Mouse (Mus musculus) hindbrain, embryonic 12.5 days (tissue): ENCODE data around the gene Narf. TPM values are rescaled to one million over a fixed set of nuclear protein-coding genes. Genes with fewer than 3 reads are reported as not detected.
A peak's percentile ranks its signal among the peaks of the same experiment; 100 is the strongest.

Experiments used
- ATAC-seq: fragments of 200-750 bp; cut with Nextera tagmentation; 2 replicates; pipeline ENCODE4 v1.8.0; 2017; ENCODE audit warnings: moderate TSS enrichment; ENCODE audit not compliant: low FRiP score
- H3K27ac ChIP-seq: fragments of 300-500 bp; sonication (generic); 2 replicates; pipeline ENCODE4 v1.5.1; 2016; ENCODE audit warnings: mild to moderate bottlenecking
- H3K27me3 ChIP-seq: fragments of 300-500 bp; sonication (generic); 2 replicates; pipeline ENCODE4 v1.6.1; 2016; ENCODE audit warnings: mild to moderate bottlenecking
- H3K36me3 ChIP-seq: fragments of 300-500 bp; sonication (generic); 2 replicates; pipeline ENCODE4 v1.6.1; 2016; ENCODE audit warnings: mild to moderate bottlenecking
- H3K4me1 ChIP-seq: fragments of 300-500 bp; sonication (generic); 2 replicates; pipeline ENCODE4 v1.6.1; 2016
- H3K4me2 ChIP-seq: fragments of 300-500 bp; sonication (generic); replicated peaks from 2 replicates; pipeline ENCODE4 v1.6.1; 2016; ENCODE audit warnings: mild to moderate bottlenecking
- H3K4me3 ChIP-seq: fragments of 300-500 bp; sonication (generic); 2 replicates; pipeline ENCODE4 v1.5.1; 2016; ENCODE audit warnings: mild to moderate bottlenecking
- H3K9ac ChIP-seq: fragments of 300-500 bp; sonication (generic); 2 replicates; pipeline ENCODE4 v1.6.1; 2016; ENCODE audit warnings: mild to moderate bottlenecking, moderate library complexity
- H3K9me3 ChIP-seq: fragments of 300-500 bp; sonication (generic); replicated peaks from 2 replicates; pipeline ENCODE4 v1.6.1; 2016; ENCODE audit warnings: mild to moderate bottlenecking
- WGBS: fragments of 180-500 bp; shearing (Covaris S2); methylation state at CpG from one replicate; pipeline ENCODE4 v1.1.7; 2016; 5-methylcytosine and 5-hydroxymethylcytosine counted together
- polyA plus RNA-seq: library from polyadenylated mRNA; unstranded; fragments of >200 nt; fragmentation: Nextera tagmentation; extraction: Ambion mirVana; gene quantifications from 2 replicates; pipeline ENCODE4 v1.2.1, GENCODE M21; 2016

Narf gene
- 86.0 and 87.3 TPM in 2 replicates for polyA plus RNA-seq

DNA sequence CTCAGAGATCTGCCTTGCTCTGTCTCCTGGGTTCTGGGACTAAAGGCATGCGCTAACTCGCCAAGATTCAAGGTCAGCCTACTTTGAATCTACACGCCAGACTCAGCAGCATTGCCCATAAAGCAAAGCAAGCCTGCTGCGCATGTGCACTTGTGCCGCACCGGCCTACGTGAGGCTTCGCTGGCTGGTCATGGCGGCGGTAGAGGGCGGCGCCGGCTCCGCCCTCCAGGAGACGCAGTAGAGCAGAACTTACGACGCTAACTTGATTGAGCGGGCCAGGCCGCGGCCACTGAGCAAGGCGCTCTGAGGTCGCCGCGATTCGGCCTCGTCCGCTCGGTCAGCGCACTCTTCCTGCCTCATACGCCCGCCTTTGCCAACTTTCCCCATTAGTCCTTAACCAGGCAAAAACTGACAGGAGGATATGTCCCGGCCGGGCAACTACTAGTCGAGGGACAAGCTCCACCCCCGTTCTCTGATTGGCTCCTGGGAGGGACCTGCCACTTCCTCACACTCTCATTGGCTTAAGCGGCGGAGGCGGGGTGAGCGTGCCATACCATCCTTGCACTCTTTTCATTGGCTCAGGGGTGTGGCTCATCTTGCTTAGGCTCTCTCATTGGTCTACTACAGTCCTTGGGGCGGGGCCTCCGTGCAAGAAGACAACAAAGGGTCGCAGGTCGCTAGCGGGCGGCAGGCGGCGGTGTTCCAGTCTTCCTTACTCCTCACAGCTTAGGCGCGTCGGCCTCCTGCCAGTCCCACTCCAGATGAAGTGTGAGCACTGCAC is at the start of gene Narf:
Narf (plus strand) TSS at position 690 of the 781 bp plus-strand sequence.
- Histone ChIP-seq H3K9ac (peak within 1 kb of the TSS; percentile 80), H3K4me1 (peaks cover 29% of the 10 kb centered on the region), H3K4me2 (peak within 1 kb of the TSS; percentile 52), H3K27ac (peak within 1 kb of the TSS; percentile 99), H3K4me3 (peak within 1 kb of the TSS; percentile 68), H3K36me3 (peaks cover 10% of the 10 kb centered on the region), H3K9me3 (no peaks in the 10 kb centered on the region), H3K27me3 (no peaks in the 10 kb centered on the region)
- under 1% methylated on average over 50 of the region's 50 CpGs for WGBS
- ATAC-seq = peak; percentile 100

DNA sequence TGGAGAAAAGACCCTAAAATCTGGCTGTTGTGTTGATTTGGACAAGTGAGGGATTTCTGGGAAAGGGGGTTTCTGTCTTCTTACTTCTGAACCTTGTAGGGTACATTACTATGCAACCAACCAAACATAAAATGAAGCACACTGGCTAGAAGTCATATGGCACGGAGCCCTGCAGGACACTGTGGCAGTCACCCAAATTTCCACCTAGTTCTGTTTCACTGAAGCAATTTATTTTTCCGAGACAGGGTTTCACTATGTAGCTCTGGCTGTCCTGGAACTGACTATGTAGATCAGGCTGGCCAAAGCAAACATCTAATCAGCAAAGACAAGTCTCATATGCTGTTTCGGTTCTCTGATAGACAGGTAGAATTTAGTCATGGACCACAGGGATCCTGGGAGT is 47.4 kb upstream of the Narf start:
- Histone ChIP-seq H3K4me3 (no peak overlapping the region), H3K27me3 (no peaks in the 10 kb centered on the region), H3K4me1 (no peaks in the 10 kb centered on the region), H3K36me3 (peaks cover 13% of the 10 kb centered on the region; the same call in 1 of the 2 replicates), H3K27ac (no peak overlapping the region), H3K4me2 (no peak overlapping the region), H3K9me3 (no peaks in the 10 kb centered on the region), H3K9ac (no peak overlapping the region)
- WGBS = 95% methylated on average over 3 of the region's 3 CpGs
- ATAC-seq = no peak

DNA sequence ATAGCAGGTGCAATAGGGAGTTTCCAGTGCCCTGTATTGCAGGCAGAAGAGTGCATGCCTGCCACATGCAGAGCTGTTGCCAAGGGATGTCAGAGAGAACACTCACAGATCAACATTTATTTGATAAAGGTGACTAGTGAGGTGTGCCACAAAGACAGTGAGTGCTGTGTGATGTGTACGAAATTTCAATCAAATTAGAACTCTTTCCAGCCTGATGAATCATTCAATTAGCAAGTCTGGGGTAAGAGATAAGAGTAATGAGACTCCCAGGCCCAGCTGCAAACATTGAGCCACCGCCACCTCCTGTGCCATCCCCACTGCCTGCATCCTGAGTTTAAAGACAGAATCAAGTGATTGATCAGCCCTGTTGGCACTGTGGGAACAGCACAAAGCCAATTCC is 44.3 kb upstream of the Narf start:
- Histone ChIP-seq H3K4me1 (no peaks in the 10 kb centered on the region), H3K9me3 (no peaks in the 10 kb centered on the region), H3K4me2 (no peak overlapping the region), H3K9ac (no peak overlapping the region), H3K4me3 (no peak overlapping the region), H3K36me3 (peaks cover 17% of the 10 kb centered on the region; the same call in 1 of the 2 replicates), H3K27me3 (no peaks in the 10 kb centered on the region), H3K27ac (no peak overlapping the region)
- ATAC-seq = no peak
- 66% methylated on average over 2 of the region's 2 CpGs for WGBS

DNA sequence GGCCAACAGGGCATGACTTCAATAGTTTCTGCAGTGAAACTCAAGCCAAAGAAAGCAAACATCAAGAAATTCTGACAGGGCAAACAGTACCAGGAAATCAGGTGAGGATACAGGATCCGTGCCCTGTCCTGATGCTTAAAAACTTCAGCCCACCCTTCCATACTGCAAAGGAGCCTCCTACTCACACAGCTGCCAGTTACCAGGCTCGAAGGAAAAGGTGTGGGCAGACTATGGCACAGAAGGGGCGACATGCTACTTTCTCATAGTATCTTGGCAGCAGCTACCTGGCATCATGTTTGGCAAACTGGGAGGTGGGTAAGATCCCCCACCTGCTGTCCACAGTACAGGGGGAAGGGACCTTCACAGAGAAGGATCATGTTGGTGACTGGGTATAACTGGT is 43.6 kb upstream of the Narf start:
- Histone ChIP-seq H3K4me2 (no peak overlapping the region), H3K27ac (no peak overlapping the region), H3K9me3 (no peaks in the 10 kb centered on the region), H3K36me3 (peaks cover 17% of the 10 kb centered on the region; the same call in 1 of the 2 replicates), H3K4me3 (no peak overlapping the region), H3K27me3 (no peaks in the 10 kb centered on the region), H3K9ac (no peak overlapping the region), H3K4me1 (no peaks in the 10 kb centered on the region)
- ATAC-seq = no peak
- 84% methylated on average over 3 of the region's 3 CpGs for WGBS

DNA sequence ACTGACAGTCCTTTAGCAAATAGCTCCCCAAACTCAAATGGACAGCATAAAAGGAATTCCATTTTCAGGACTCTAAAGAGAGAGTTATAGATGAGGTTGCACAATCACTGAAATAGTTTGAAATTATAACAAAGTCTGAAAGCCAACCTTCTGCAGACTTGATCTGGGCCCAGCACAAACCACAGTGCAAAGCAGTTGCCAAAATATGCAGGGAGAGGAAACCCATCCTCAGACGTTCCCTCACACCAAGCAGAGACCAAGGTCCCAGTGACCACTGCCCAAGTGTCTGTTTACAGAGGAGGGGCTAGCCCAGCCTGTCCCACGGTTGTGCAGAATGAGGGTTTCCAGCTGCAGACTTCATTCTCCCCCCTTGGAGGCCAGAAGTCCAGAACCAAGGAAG is 38.4 kb upstream of the Narf start:
- WGBS = 65% methylated on average over 2 of the region's 2 CpGs
- Histone ChIP-seq H3K36me3 (peaks cover 13% of the 10 kb centered on the region; the same call in 1 of the 2 replicates), H3K4me3 (no peak overlapping the region), H3K4me1 (peaks cover 2% of the 10 kb centered on the region; the same call in 1 of the 2 replicates), H3K4me2 (no peak overlapping the region), H3K9ac (no peak overlapping the region), H3K27ac (no peak overlapping the region), H3K9me3 (no peaks in the 10 kb centered on the region), H3K27me3 (no peaks in the 10 kb centered on the region)
- ATAC-seq = no peak

DNA sequence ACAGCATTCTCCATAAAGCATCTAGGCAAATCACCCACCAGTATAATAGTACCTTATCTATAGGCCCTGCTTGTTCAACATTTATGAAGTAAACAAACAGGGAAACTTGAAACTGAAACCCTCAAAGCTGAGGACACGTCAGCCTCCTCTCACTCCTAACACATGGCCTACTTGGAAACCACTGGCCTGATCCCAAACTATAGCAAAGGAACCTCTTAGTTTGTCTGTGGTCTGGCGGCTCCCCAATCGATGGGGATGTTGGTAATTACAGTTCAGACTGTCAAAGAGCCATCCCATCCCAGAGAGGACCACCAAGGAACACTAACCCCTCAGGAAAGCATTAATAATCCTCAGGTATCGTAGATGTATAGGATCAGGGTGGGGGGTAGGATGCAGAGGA is 37.2 kb upstream of the Narf start:
- Histone ChIP-seq H3K4me3 (no peak overlapping the region), H3K27ac (no peak overlapping the region), H3K4me2 (no peak overlapping the region), H3K4me1 (peaks cover 7% of the 10 kb centered on the region), H3K9me3 (no peaks in the 10 kb centered on the region), H3K36me3 (peaks cover 6% of the 10 kb centered on the region; the same call in 1 of the 2 replicates), H3K9ac (no peak overlapping the region), H3K27me3 (no peaks in the 10 kb centered on the region)
- ATAC-seq = no peak
- 78% methylated on average over 4 of the region's 4 CpGs for WGBS

DNA sequence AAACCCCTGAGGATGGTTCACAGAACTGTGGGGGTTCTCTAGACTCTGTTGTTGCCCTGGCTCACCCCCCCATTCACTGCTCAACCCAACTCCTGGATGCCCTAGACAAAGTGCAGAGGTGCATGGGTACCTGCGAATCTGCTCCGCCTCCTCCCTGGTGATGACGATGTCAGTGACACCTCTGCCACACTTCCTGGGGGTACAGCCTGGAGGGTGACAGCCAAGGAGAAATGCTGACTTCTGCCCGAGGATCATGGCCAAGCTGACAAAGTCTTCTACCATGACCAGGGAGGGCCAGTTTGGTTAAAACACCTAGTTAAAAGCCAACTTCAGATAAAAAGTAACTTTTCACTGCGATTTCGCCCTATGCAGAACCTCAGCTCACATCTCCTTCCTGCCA is 36.3 kb upstream of the Narf start:
- Histone ChIP-seq H3K36me3 (no peaks in the 10 kb centered on the region), H3K4me2 (no peak overlapping the region), H3K27me3 (no peaks in the 10 kb centered on the region), H3K27ac (no peak overlapping the region), H3K4me3 (no peak overlapping the region), H3K9ac (no peak overlapping the region), H3K9me3 (no peaks in the 10 kb centered on the region), H3K4me1 (peaks cover 12% of the 10 kb centered on the region)
- 91% methylated on average over 6 of the region's 6 CpGs for WGBS
- no peak for ATAC-seq

DNA sequence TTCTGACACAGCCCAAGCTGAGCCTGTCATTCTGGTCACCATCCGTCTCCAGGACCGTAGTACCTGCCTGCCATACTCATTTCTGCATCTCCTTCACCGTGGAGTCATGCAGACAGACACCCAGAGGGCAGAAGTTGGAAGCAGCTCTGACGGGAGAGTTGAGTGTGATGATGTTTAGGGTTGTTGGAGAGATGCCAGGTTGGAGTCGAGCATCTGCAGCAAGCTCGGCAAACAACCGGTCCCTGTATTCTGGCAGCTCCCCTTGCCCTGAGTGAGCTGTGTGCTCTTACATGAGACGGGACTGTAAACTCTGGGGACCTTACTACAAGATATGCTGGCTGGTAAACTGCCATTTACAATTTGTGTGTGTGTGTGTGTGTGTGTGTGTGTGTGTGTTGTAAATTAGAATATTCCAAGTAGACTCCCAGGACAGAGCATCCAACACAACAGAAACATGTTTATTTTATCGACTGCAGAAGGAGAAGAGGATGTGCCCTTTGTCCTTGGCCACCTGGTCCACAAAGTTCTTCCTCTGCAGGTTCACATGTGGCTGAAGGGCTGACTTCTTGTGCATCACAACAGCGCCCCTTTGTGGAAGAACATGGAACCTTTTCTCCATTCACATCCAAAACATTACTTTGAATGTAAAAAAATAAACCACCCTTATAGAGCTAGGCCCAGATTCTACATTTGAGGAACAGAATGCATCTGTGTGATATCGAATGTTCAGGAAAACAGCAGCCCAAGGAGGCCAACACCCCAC is 35.4 kb upstream of the Narf start:
- Histone ChIP-seq H3K9ac (no peak overlapping the region), H3K4me3 (no peak overlapping the region), H3K27ac (no peak overlapping the region), H3K36me3 (no peaks in the 10 kb centered on the region), H3K27me3 (no peaks in the 10 kb centered on the region), H3K9me3 (no peaks in the 10 kb centered on the region), H3K4me2 (no peak overlapping the region), H3K4me1 (peaks cover 12% of the 10 kb centered on the region)
- WGBS = 67% methylated on average over 11 of the region's 11 CpGs
- ATAC-seq = no peak

DNA sequence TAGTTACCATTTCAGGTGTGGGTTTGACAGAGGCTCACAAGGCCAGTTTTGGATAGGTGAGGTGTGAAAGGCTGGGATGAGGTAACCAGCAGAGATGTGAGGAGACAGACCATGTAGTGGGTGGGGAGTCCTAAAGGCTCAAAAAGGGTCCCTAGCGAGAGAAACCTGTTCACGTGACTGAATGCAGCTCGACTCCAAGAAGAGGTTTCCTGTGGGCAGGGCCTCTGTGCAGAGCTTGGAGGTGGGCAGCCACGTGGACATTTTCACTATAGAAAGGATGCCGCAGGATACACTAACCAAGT is 33.2 kb upstream of the Narf start:
- no peaks in the 10 kb centered on the region for H3K9me3 ChIP-seq
- 0 out of 2 replicates have a peak overlapping the region, but pooled peaks have one; percentile 18 for H3K9ac ChIP-seq
- H3K4me1 ChIP-seq = peaks cover 12% of the 10 kb centered on the region
- H3K27ac ChIP-seq = peak overlapping the region; percentile 92; the same call in 1 of the 2 replicates
- WGBS = under 1% methylated on average over 5 of the region's 5 CpGs
- peak overlapping the region; percentile 82 for H3K4me3 ChIP-seq
- no peak for ATAC-seq
- H3K36me3 ChIP-seq = peaks cover 7% of the 10 kb centered on the region; the same call in 1 of the 2 replicates
- H3K4me2 ChIP-seq = peak overlapping the region; percentile 79
- no peaks in the 10 kb centered on the region for H3K27me3 ChIP-seq

DNA sequence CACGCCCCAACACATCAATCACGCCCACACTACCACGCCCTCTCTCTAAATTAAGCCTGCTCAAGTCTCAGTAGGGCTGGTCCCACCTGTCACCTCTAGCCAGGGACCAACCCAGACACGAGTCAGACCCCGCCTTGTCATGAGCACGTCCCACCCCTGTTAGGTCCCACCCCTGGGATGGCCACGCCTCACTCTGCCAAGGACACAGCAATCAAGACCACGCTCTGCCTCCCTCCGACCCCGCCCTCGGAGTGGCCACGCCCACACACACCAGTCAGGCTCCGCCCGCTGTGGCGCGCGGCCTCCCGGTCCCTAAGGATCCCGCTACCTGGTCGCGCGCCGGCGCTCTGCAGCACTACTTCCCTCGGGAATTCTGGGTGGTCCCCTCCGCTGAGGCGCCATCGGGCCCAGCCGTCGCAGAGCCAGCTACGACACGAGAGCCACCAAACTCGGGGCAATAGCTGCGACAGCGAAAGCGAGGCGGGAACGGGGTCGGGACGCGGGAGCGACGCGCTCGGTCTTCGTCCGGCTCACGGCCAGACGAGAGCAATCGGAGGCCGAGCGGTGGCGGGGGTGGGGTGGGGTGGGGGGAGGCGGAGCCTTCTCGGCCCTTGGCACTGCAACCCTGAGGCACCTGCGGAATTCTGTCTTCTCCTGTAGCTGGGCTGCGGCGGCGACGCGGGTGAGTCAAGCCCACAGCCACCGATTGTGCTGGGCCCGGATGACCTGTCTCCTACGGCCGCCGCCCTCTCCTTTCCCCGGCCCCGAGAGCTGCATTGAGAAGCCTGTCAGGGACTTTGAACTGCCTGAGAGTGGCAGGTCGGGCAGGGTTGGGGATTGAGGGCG is 32.7 kb upstream of the Narf start, which contains the start of the genes Hexdc and Ogfod3:
Hexdc (plus strand) TSS at position 273 of the 846 bp plus-strand sequence.
Ogfod3 (minus strand) TSS at position 551 of the 846 bp plus-strand sequence.
- peak; percentile 96 for ATAC-seq
- peak within 1 kb of the TSS; percentile 82 for H3K4me3 ChIP-seq
- no peaks in the 10 kb centered on the region for H3K27me3 ChIP-seq
- H3K27ac ChIP-seq = peak within 1 kb of the TSS; percentile 92
- WGBS = 0% methylated on average over 55 of the region's 70 CpGs
- peak within 1 kb of the TSS; percentile 76 for H3K9ac ChIP-seq
- H3K9me3 ChIP-seq = no peaks in the 10 kb centered on the region
- H3K4me1 ChIP-seq = peaks cover 12% of the 10 kb centered on the region
- peaks cover 10% of the 10 kb centered on the region for H3K36me3 ChIP-seq
- H3K4me2 ChIP-seq = peak within 1 kb of the TSS; percentile 79

DNA sequence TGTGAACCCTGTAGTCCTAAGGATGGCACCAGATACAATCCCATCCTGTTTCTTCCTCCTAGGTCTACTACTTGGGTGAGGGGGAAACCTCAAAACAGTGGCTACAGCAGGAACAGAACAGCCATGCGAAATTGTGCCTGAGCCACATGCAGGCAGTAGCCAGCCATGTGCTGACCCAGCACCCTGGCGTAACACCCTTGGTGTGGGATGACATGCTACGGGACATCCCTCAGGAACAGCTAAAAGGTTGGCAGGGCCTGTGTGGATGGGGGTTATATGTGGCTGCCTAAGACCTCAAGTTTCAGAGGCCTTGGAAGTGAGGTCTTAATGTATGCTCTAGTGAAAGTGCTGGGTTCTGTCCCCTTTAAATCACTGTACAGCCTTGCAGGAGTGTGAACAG is 20.2 kb upstream of the Narf start:
- no peak overlapping the region for H3K4me2 ChIP-seq
- 99% methylated on average over 3 of the region's 3 CpGs for WGBS
- H3K9me3 ChIP-seq = no peaks in the 10 kb centered on the region
- H3K27me3 ChIP-seq = no peaks in the 10 kb centered on the region
- H3K9ac ChIP-seq = no peak overlapping the region
- peaks cover 44% of the 10 kb centered on the region for H3K36me3 ChIP-seq
- H3K27ac ChIP-seq = no peak overlapping the region
- no peak for ATAC-seq
- H3K4me1 ChIP-seq = no peaks in the 10 kb centered on the region
- no peak overlapping the region for H3K4me3 ChIP-seq

DNA sequence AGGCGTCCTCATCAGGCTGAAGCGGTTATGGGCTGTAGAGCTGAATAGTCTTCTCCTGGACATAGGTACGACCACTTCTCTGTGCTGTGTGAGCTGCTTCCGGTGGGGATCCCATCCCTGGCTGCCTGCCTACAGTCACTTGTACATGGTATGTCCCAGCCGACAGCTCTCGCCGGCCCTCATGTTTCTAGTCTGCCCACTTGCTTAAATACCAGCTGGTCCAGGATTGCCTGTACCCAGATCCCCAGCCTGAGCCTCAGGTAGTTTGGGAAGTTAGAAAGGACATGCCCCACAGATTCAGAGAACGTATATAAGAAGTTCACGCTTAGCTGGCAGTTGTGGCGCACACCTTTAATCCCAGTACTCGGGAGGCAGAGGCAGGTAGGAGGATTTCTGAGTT is 17.3 kb upstream of the Narf start:
- no peaks in the 10 kb centered on the region for H3K4me1 ChIP-seq
- no peak overlapping the region for H3K4me3 ChIP-seq
- no peaks in the 10 kb centered on the region for H3K9me3 ChIP-seq
- H3K27me3 ChIP-seq = no peaks in the 10 kb centered on the region
- H3K4me2 ChIP-seq = no peak overlapping the region
- no peak overlapping the region for H3K27ac ChIP-seq
- no peak for ATAC-seq
- H3K9ac ChIP-seq = no peak overlapping the region
- WGBS = 95% methylated on average over 11 of the region's 11 CpGs
- H3K36me3 ChIP-seq = peaks cover 70% of the 10 kb centered on the region
